Mouse (Mus musculus) thymus, postnatal 0 days (tissue): Measurements from ENCODE around the gene Nhej1. TPM values are rescaled to one million over a fixed set of nuclear protein-coding genes. Genes with fewer than 3 reads are reported as not detected.

ENCODE experiments used
- DNase-seq: peaks from one replicate; pipeline ENCODE4 v3.0.0-alpha.2; 2015; ENCODE audit warnings: low spot score
- polyA plus RNA-seq: library from polyadenylated mRNA; unstranded; fragments of >200 nt; fragmentation: Nextera tagmentation; extraction: Ambion mirVana; gene quantifications from 2 replicates; pipeline ENCODE4 v1.2.1, GENCODE M21; 2015

Nhej1 gene
- polyA plus RNA-seq, 1 experiment from 2014 or later = 14.6 TPM

DNA sequence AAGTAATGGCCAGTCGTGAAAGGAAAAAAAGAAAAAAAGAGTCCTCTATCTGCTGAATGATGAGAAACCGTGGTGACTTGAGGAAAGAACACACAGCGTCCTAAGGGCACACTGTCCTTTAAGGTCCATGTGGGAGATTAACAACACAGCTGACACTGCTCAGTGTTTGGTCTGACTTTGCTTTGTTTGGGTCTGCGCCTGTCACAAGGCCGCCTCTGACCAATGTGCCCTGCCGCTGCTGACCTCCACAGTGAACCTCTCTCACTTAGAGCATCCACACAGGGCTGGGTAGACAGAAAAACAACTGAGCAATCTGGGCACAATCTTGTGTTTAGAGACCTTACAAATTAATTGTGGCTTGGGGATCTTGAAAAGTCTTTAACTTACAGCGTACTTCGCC, 148.0 kb downstream of the Nhej1 start:
- DNase-seq = no peak

DNA sequence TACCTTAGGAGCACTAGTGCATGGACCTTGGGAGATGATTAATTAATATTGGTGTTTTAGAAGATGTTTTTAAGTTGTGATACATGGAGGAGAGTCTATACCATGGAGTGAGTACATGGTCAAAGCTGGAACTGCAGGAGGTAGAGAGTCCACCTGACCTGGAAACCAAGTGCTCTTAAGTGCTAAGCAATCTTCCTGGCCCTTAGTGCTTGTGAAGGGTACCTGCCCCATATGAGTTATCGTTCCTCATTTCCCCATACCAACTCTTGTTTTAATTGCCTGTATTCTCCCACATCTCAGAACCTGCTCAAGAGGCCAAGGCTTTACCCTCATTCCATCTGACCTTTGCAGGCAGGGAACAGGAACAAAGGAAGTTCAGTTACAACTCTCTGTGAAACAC, 149.1 kb downstream of the Nhej1 start:
- no peak for DNase-seq

DNA sequence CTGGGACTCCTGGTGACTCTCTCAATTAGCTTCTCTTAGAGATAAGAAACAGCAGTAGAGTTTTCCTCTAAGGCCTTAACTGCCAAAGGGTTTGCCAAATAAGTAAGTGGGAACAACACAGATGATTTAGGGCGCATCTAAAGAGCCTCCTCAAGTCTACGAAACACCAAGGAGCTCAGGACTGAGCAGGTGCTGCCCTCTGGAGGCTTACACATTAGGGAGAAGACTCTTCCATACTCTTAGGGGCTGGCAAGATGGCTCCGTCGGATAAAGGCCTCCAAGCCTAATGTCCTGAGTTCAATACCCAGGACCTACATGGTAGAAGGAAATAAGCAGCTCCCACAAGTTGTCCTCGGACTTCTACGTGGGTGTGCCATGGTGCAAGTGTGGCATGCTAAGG, 151.4 kb downstream of the Nhej1 start:
- no peak for DNase-seq

DNA sequence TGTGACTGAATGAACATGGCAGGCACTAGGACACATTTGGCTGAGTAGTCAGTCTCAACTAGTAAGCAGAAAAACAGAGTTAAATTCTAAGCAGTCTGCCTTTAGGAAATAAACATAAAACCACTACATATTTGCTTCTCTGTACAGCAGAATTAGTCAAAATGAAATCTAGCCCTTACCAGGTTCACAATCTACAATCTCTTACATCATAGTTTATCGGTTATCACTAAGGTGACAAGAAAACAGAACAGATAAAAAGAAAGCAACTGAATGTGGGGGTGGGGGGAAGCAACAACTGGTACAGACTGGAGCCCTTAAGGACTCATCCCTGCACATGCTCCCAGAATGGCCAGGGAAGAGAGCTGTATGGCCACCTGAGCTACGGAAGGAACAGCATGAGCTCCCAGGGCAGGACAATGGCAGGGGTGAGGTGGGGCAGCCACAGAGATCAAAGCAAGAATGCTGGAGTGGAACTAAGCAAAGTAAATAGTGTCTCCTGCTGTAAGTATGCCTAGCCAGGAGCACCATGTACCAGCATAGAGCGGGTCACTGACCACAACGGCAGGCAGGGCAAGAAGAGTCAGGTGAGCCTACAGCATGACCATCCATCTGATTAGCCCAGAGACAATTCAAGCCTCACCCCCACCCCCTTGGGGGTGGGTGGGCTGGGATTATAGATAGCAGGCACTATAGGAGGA, 153.5 kb downstream of the Nhej1 start:
- DNase-seq = no peak

DNA sequence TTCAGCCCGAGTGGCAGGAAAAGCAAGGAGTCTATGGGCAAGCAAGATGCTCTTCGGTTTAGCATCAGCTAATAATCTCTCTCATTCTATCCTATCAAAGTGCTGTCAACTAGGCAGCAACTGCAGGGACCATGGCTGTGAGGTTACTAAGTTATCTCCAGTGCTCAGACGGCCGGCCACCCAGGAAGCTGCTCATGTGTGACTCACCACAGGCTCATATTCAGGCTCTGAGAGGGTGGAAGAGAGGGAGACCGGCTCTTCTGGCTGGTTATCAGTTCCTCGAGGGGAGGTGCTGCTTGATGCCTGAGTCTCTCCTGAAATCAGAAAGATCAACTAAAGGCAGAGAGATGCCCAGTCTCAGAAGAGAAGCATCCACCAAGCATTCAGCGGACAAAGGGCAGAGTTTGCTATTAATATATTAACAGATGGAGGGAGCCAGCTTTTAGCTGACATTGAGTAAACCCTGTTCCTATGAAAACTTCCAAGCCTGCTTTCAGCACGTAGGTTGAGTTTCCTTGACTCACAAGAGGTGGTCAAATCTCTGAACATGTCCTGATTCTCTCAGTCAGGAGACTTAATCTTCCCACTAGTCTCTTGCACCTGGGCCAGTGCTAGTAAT, 156.9 kb downstream of the Nhej1 start:
- DNase-seq = no peak

DNA sequence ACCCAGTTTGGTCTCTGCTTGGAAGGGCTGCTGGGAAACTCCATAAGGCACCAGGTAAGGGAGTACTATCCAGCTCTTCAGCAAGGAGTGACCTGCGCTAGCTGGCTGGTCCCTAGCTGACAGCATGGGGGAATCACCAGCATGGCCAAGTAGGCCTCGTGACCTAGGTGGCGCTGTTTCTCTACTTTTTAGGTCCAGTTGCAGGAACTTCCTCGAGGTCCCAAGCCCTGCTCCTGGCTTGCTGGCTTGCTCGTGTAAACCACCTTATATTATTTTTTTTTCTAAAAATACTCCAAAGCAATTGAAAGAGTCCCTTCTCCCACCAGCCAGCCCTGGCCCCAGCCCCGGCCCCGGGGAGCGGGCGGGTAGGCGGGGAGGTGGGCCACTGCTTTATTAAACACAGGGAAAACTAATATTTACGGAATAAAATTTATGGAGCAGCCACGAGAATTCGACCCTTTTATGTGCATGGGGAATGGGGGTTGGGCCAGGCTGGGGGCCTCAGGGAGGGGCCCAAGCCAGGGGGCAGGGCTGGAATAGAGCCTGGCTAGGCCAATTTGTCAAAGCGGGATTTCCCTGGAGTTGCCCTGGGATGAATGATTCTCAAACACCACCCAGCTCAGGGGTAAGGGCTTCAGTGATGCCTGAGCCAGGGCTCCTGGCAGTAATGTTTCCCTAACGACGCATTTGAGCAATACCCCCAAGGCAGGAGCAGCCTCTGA, 160.3 kb downstream of the Nhej1 start:
- peak; percentile 52 for DNase-seq

DNA sequence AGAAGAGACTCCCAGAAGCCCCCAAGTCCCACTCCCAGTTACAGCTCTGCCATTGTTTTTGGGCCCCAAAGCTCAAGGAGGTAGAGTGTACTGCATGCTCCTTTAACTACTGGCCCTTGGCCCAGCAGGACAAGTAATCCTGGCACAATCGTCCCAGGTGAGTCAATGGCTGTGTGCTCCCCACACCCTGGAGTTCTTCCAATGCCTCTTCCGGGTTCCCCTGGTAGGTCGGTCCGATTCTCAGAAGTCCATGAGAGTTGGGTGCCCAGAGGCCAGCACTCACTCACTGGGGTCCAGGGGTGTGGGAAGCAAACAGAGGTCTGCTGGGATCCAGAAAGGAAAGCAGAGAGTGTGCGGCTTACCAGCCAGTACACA, 162.2 kb downstream of the Nhej1 start:
- no peak for DNase-seq

DNA sequence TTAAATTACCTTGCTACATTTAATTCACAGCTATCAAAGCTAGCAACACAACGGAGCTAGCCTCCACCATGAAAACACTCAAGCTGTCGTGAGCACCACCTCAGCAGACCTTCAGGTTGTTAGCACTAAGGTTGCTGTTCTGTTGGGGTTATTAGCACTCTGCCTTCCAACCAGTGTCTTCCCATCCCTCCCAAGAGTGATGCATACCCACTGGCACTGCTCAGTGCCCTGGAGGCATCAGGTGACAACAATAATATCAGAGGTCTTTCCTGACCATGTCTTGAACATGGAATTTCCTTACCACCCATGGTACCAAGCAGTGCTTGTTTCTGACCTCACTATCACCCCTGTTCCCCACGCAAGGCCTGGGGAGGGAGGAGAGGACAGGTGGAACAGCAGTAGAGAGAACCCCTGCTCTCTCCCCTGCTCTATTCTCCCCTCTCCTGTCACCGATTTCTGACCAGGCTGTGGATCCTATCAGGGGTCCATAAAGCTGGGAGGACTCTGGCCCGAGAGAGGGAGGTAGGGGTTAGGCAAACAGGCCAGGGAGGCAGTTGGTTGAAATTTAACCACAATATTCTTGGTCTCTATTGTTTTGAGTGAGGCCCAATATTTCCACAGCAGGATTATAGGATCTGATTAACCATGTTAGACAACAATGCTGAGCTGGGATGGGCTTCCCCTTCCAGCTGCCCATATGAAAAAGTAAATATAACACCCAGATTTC, 162.7 kb downstream of the Nhej1 start:
- no peak for DNase-seq

DNA sequence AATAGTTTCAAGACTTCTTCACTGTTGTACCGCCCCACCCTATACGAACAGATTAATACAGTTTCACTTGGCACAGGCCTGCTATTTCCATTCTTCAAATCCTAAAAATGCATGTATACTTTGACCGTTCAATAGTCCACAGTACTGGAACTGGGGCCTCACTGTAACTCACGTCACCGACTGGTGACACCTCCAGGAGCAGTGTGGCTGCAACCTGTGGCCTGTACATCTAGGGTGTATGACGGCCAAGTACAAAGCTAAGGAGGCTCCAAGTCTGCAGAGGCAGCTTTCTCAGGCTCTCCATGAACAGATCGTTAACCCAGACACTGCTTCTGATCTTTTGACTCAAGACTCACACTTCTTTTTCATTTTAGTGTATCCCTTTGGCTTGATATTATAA, 163.3 kb downstream of the Nhej1 start:
- DNase-seq = no peak

DNA sequence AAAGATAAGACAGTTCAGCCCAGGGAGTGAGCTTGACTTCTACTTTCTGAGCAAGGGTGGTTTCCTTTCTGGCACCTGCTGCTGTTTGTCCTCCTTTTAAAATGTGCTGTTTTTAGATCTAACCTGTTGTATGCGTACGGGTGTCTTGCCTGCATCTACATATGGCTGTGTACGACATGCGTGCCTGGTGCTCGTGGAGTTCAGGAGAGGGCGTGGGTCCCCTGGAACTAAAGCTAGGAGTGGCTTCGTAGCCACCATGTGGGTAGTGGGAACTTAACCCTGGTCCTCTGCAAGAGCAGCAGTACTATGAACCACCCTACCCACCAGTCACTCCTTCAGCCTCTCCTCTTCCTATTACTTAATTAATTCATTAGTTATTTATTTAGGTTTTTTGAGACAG, 164.9 kb downstream of the Nhej1 start:
- DNase-seq = no peak

DNA sequence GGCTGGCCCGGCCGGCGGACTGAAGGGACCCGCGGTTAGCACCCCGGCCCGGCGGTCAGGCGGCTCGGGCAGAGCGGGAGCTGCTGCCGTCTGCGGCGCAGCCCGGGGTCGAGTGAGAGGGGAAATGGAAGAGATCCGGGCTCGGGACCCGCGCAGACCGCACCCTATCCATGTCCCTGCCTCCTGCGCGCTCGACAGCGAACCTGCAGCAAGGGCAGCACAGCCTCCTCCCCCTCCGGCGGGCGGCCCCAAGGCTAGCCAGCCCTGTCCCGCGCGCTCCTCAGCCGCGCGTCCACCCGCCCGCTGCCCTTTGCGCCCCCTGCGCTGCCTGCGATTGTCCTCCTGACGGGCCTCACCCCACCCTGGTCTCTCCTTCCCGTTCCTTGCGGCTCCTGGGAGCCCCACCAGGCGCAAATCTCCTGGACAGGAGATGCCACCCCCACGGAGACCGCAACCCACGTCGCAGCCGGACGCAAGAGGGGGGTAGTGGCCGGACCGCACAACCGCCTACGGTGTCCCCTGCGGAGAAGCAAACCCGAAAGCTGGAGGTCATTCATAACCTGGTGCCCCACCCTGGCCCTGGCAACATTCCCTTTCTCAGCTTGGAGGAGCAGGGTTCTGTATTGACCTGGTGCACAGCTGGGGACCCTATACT, 173.3 kb downstream of the Nhej1 start, which contains the start of gene Ihh:
Gene Ihh, minus strand, starts transcription at position 117 of the 655 bp plus-strand sequence.
- no peak for DNase-seq

DNA sequence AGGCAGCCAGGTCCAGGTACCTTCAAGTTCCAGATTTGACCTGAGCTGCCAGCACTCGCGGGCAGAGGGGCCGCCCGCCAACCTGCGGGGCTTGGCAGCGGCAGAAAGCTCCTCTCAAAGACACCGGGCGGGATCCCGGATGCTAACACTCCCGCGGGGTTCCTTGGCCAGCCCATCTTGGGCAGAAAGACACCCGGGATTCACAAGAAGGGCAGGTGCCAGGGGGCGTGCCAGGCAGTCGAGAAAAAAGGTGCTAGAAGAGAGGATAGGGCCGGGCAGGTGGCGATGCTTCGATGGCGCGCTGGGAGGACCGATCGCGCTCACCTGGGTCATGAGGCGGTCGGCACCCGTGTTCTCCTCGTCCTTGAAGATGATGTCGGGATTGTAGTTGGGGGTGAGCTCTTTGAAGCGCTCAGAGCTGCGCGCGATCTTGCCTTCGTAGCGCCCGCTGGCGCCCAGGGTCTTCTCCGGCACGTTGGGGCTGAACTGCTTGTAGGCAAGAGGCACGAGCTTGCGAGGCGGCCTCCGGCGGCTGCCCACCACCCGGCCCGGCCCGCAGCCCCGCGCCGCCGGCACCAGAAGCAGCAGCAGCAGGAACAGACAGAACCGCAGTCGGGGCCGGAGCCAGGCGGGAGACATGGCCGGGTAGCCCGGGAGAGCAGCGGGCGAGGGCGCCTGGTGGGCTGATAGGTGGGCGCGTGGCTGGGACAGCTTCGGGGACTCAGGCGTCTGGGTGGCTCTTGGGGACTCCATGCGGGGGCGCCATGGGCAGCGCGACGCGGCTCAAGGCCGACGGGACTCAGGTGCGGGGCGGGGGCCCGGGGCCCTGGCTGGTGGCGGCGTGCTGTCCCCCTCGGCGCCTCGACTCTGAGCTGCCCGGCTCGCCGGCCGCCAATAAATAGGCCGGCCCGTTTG, 174.2 kb downstream of the Nhej1 start:
- DNase-seq = no peak

DNA sequence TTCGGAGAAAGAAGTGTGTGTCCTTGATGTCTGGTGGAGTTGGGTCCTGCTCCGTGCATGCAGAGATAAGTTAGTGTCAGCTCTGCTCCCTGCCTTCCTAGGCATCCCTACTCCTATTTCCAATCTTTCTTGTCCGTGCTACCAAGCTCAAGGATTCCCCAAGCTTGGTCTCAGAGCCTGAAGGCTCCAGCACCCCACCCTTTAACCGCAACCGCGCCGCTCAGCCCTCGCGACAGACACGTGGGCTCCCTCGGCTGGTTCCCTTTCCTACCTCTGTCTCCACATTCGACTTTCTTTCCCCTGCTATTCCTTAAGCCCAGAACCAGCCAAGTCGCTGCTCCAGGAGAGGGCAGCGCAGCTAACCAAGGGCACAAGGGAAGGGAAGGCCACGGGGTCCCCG, 174.9 kb downstream of the Nhej1 start:
- DNase-seq = no peak

DNA sequence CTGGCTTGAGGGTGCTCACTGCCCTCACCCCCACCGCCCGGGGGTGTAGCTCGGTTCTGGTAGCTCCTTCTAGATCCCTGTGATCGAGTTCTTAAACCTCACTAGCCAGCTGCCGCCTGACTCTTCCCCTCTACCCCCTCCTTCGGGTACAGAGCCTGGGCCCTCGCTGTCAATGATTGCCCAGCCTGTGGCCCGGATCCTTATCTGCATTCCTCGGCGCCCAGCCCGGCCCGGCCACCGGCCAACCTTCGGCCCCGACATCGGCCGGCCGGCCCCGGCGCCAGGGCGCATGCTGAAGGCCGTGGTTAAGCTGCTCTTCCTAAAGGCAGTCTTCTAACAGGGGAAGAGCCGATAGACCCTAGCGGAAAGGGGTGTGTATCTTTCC, 175.3 kb downstream of the Nhej1 start:
- no peak for DNase-seq

DNA sequence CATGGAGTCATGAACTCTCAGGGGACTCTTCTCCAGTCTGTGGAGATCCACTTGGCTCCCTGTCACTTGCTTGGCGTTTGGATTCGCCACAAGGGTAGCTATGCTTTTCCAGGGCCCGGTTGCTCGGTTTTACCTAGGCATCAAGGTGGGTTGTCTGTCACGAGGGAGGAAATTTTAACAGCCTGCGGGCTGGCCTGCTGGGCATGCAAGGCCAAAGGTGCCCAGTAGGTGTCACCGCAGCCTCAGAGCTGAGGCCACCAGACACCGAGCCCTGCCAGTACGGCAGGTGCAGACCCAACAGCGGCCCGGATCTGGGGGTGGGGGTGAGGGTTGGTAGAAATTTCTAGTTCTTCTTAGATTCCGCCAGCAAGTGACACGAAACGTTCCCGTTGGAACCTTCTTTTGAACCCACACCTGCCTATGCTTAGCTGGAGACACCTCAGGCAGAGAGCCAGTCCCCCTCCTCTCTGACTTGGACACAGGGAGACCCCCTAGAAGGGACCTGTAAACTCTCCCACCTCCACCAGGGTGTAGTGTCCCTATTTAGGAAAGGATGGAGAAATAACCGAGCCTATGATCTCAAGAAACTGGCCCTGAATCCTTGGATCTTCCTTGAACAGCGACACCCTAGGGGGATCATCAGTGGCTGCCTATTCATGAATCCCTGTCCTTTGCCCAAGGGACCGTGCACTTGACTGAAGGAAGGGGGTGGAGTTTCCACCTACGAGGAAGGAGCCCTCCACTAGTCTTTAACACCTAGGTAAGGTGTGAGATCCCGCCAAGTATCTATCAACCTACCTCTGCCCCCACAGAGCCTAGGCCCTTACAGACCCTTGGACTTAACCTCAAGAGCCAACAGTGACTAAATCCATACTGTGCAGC, 176.0 kb downstream of the Nhej1 start:
- peak; percentile 43 for DNase-seq

DNA sequence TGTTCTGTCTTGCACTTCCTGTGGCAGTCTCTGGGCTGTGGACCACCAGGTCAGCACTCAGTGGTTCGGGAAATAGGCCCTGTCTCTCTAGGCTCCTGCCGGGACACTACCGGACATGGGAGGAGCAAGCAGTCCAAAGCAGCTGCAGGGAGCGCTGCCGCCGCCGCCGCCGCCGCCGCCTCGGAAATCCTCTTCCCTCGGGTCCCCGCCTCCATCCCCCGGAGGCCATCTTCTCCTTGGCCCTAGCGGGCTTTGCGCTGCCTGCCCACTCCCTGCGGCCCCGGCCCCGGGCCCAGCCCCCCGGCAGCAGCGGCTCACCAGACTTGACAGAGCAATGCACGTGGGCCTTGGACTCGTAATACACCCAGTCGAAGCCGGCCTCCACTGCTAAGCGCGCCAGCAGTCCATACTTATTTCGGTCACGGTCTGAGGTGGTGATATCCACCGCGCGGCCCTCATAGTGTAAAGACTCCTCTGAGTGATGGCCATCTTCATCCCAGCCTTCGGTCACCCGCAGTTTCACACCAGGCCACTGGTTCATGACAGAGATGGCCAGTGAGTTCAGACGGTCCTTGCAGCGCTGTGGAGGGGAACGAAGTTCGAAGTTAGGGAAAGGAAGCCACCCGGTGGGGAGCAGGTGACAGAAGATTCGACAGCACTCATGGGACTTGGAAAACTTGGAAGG, 176.9 kb downstream of the Nhej1 start:
- DNase-seq = no peak

DNA sequence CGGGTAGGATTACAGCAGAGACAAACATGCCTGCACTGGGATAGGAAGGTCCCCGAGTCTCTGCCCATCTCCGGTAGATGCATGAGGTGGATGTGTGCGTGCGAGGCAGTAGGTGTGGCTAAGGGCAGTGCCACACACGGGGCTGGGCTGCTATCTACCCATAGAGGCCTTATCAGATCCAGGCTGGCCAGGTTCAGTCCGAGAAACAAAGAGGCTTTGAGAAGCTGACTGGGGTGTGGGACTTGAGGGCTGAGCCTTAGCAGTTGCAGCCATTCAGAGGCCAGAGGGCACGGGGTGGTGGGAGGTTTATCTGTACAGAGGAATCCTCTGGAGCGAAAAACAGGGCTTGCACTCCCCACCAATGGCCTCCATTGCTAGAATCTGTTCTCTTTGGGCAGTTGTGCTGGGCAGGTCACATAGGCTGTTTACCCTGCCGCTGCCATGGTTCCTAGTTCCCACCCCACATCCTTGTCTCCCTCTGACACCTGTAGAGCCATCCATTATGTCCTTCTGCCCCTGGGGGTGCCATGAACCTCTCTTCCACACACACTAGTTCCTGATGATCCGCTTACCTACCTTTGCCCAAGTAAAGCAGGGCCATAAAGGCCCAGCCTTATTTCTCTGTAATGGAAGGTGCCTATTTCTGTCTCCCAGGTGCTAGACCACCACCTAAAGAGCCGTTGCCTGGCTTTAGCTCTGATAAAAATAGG, 183.2 kb downstream of the Nhej1 start:
- DNase-seq = no peak

DNA sequence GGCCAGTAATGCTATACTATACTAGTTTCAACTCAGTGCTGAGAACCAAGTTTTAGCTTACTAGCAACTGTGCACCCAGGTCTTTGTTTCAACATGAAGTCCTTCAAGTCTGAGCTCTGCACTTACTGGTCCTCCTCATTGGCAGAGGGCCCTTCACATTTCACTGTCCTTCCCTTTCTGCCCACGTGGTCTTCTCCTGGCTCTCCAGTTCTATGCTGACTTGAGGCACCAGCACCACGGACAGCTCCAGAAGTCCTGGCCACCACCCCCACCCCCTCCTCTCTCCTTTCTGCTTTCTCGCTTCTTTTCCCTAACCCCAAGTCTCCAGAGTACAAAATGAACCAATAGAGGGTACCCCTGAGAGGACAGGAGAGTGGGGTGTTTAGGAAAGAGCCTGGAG, 185.2 kb downstream of the Nhej1 start:
- DNase-seq = no peak
